Mouse (Mus musculus) cerebellum, adult 2 months (tissue): Measurements from ENCODE around the gene Cgref1.

Source experiments
- CTCF ChIP-seq: fragments of 200-500 bp; IDR thresholded peaks from 2 replicates; pipeline ENCODE4 v1.5.1; 2011; ENCODE audit warnings: low read depth, mild to moderate bottlenecking, control low read depth, low read length, moderate library complexity, borderline replicate concordance; ENCODE audit not compliant: insufficient read depth
- POLR2A ChIP-seq: fragments of 200-500 bp; IDR thresholded peaks from 2 replicates; pipeline ENCODE4 v1.6.1; 2011; ENCODE audit warnings: low read length, control low read depth, borderline replicate concordance; ENCODE audit not compliant: insufficient read depth

DNA sequence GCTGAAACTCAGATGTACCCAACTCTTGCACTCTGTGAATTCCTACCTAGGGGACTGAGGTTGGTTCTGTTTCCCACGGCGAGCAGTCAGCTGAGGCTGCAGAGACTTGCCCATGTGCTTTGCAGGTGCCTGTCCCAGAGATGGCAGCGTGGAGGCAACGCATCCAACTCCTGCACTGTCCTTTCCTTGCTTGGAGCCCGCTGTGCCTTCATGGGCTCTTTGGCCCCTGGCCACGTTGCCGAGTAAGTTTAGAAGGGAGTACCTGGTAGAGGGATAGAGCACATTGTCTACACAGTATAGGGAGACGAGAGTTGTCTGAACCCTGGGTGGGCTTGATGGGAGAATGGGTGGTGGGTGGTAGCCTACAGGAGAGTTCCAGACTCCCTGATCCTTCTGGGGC lies 20.8 kb downstream of the Cgref1 start:
- TF ChIP-seq CTCF (no peak), POLR2A (no peak)
